Mouse (Mus musculus): ENCODE measurements around the gene Prrt4. TPM values are rescaled to one million over a fixed set of nuclear protein-coding genes. Genes with fewer than 3 reads are reported as not detected.
"Not testable (repeated sequence)": the region's sequence is repeated elsewhere in the genome, so short reads cannot be mapped to it uniquely, and the experiment has no call there.

Prrt4 gene
- polyA plus RNA-seq (2014; fragmentation: Nextera tagmentation; extraction: Ambion mirVana): 0.67 and 0.95 TPM in 2 replicates

DNA sequence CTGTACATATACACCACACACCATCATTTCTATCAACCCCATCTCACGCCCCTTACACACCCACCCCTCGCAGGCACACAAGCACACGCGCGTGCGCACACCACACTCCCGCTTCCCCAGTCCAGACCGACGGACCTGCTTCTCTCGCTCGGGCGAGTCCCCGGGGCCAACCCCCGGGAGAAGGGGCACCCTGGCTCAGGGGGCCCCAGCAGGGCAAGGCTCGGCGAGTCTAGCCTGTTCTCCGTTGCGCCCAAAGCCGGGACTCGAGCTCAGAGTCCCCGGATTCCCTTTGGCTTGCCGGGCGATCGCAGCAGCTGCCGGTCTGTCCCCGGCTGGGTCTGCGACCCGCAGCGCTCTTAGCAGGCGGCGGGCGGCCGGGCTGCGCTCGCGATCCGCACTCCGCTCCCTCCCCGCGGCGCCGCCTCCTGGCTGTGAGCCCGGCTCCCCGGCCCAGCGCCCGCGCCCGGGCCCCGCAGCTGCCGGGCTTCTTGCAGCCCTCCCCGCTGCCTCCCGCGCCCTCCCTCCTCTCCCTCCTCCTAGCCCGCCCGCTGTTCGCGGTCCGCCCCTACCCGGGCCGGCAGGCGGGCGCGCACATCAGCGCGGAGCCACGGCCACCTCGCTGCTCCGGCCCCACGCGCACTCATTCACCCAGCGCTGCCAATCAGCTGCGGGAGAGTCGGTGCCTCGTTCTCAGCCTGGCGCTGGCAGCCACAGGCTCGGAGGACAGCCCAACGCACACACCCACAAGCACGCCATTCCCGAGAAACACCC, at the start of gene Prrt4:
Gene Prrt4, minus strand, starts transcription at position 697 of the 771 bp plus-strand sequence.
- peak within 1 kb of the TSS; percentile 62 for H3K4me3 ChIP-seq (ENCODE audit: low read depth, low read length)
- H3K4me1 ChIP-seq (replicated peaks; ENCODE audit: control insufficient read depth, insufficient read depth, low read length): peaks cover 3% of the 10 kb centered on the region; the same call in 1 of the 2 replicates
- ATAC-seq (replicated peaks; ENCODE audit: low FRiP score): peak; percentile 80
- peak; percentile 82 for DNase-seq (ENCODE audit: low spot score)
- no peaks in the 10 kb centered on the region for H3K36me3 ChIP-seq (ENCODE audit: control insufficient read depth, insufficient read depth, low read length)
- peaks cover 10% of the 10 kb centered on the region for H3K27me3 ChIP-seq (ENCODE audit: control insufficient read depth, insufficient read depth, low read length)
- H3K9me3 ChIP-seq (ENCODE audit: control insufficient read depth, low read length): no peaks in the 10 kb centered on the region
- peak within 1 kb of the TSS; percentile 91 for H3K4me2 ChIP-seq (ENCODE audit: low read depth, low read length, severe bottlenecking)
- peak within 1 kb of the TSS; percentile 79 for H3K9ac ChIP-seq (ENCODE audit: low read length)
- 1% methylated on average over 66 of the region's 79 CpGs for WGBS
- H3K27ac ChIP-seq (ENCODE audit: low read depth, low read length): no peak within 1 kb of the TSS

DNA sequence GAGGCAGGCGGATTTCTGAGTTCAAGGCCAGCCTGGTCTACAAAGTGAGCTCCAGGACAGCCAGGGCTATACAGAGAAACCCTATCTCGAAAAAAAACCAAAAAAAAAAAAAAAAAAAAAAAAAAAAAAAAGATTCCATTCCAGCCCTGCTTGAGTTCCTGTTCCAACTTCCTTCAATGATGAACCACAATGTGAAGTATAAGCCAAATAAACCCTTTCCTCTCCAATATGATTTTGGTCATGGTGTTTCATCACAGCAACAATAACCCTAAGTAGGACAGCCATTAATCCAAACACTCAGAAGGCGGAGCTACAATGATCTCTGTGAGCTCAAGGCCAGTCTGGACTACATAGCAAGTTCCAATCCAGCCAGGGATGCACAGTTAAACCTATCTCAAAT, 38.3 kb upstream of the Prrt4 start:
- not testable (repeated sequence) for H3K4me2 ChIP-seq (ENCODE audit: low read depth, low read length, severe bottlenecking); ATAC-seq (replicated peaks; ENCODE audit: low FRiP score); DNase-seq (ENCODE audit: low spot score); H3K9me3 ChIP-seq (ENCODE audit: control insufficient read depth, low read length); H3K4me3 ChIP-seq (ENCODE audit: low read depth, low read length); H3K9ac ChIP-seq (ENCODE audit: low read length); H3K36me3 ChIP-seq (ENCODE audit: control insufficient read depth, insufficient read depth, low read length); H3K27ac ChIP-seq (ENCODE audit: low read depth, low read length)
- peaks cover 21% of the 10 kb centered on the region for H3K27me3 ChIP-seq (ENCODE audit: control insufficient read depth, insufficient read depth, low read length)
- 87% methylated on average over 1 of the region's 3 CpGs for WGBS
- H3K4me1 ChIP-seq (replicated peaks; ENCODE audit: control insufficient read depth, insufficient read depth, low read length): peaks cover 18% of the 10 kb centered on the region

DNA sequence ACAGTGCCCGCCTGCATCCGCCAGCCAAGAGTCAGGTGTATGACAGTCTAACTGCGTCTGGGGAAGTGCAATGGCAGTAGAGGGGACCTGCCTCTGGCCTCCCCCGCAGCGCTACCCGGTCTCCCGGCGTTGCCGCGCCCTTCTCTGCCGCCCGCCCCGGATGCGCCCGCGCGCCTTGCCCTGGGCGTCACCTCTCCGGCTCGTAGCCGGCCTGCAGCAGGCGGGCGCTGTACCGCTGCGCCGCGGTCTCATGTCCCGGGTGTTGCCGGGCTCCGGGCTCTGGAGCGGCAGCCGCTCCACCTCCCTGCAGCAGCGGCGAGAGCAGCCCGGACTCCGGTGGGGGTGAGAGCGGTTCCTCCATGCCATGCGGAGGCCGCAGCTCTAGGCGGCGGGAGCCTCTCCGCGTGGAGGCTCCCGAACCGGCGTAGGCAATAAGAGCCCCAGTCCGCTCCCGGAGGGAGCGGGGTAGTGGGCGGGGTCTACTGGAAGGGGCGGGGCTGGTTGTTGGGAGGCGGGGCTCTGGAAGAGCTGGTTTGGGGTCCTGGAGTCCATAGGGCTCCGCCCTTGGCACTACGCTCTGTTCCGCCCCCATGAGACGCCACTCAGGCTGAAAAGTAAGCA, 36.6 kb upstream of the Prrt4 start, which contains the start of gene Impdh1:
Gene Impdh1, minus strand, starts transcription at position 484 of the 621 bp plus-strand sequence.
- Histone ChIP-seq H3K4me1 (replicated peaks; ENCODE audit: control insufficient read depth, insufficient read depth, low read length) (peaks cover 26% of the 10 kb centered on the region), H3K4me2 (ENCODE audit: low read depth, low read length, severe bottlenecking) (peak within 1 kb of the TSS; percentile 96), H3K27me3 (ENCODE audit: control insufficient read depth, insufficient read depth, low read length) (peaks cover 21% of the 10 kb centered on the region), H3K27ac (ENCODE audit: low read depth, low read length) (no peak within 1 kb of the TSS), H3K4me3 (ENCODE audit: low read depth, low read length) (peak within 1 kb of the TSS; percentile 67), H3K9me3 (ENCODE audit: control insufficient read depth, low read length) (no peaks in the 10 kb centered on the region), H3K9ac (ENCODE audit: low read length) (peak within 1 kb of the TSS; percentile 65), H3K36me3 (ENCODE audit: control insufficient read depth, insufficient read depth, low read length) (no peaks in the 10 kb centered on the region)
- ATAC-seq (replicated peaks; ENCODE audit: low FRiP score): peak; percentile 84
- peak; percentile 92 for DNase-seq (ENCODE audit: low spot score)
- under 1% methylated on average over 56 of the region's 56 CpGs for WGBS

DNA sequence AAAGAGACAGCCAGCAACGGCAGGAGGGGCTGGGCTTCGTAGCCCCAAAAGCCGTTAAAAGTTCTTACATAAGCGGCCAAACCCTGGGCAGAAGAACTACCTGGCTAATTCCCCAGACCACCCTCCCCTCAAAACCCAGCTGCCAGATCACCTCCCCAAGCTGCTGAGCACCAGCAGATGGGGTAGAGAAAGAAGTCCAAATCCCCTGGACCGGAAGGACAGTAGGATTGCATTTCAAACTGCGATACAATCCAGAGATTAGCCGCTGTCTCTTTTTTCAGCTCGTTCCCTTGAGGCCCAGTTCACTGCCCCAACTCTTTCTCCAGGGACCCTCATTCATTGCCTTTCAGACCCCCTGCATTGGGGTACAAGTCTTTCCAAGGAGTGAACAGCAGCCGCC, 35.8 kb upstream of the Prrt4 start:
- 8% methylated on average over 9 of the region's 9 CpGs for WGBS
- H3K4me2 ChIP-seq (ENCODE audit: low read depth, low read length, severe bottlenecking): peak overlapping the region; percentile 96
- DNase-seq (ENCODE audit: low spot score) (no peak), ATAC-seq (replicated peaks; ENCODE audit: low FRiP score) (no peak)
- H3K4me1 ChIP-seq (replicated peaks; ENCODE audit: control insufficient read depth, insufficient read depth, low read length): peaks cover 26% of the 10 kb centered on the region
- peak overlapping the region; percentile 65 for H3K9ac ChIP-seq (ENCODE audit: low read length)
- H3K9me3 ChIP-seq (ENCODE audit: control insufficient read depth, low read length): no peaks in the 10 kb centered on the region
- H3K27ac ChIP-seq (ENCODE audit: low read depth, low read length): no peak overlapping the region
- H3K27me3 ChIP-seq (ENCODE audit: control insufficient read depth, insufficient read depth, low read length): peaks cover 21% of the 10 kb centered on the region
- H3K4me3 ChIP-seq (ENCODE audit: low read depth, low read length): peak overlapping the region; percentile 67
- H3K36me3 ChIP-seq (ENCODE audit: control insufficient read depth, insufficient read depth, low read length): no peaks in the 10 kb centered on the region

DNA sequence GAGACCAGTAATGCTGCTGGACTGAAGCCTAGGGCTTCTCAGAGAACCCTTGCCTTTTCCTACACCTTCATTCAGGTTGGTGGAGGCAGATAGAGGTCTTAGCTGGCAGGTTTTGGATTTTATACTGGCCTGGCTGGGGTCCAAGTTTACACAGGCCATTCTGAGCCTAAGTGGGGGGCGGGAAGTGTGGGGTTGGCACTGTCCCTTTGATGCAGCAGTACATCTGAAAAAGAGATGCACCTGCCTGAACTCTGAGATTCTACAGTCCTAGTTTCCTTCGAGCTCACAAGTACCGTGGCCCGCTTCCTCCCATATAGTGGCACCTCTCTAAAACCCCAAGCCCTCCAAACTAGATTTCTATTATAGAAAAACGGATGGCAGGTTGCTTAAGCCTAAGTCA, 35.4 kb upstream of the Prrt4 start:
- Histone ChIP-seq H3K36me3 (ENCODE audit: control insufficient read depth, insufficient read depth, low read length) (no peaks in the 10 kb centered on the region), H3K9ac (ENCODE audit: low read length) (peak overlapping the region; percentile 5; the same call in 1 of the 2 replicates), H3K27ac (ENCODE audit: low read depth, low read length) (no peak overlapping the region), H3K4me1 (replicated peaks; ENCODE audit: control insufficient read depth, insufficient read depth, low read length) (peaks cover 26% of the 10 kb centered on the region), H3K4me2 (ENCODE audit: low read depth, low read length, severe bottlenecking) (peak overlapping the region; percentile 96), H3K4me3 (ENCODE audit: low read depth, low read length) (no peak overlapping the region), H3K9me3 (ENCODE audit: control insufficient read depth, low read length) (no peaks in the 10 kb centered on the region), H3K27me3 (ENCODE audit: control insufficient read depth, insufficient read depth, low read length) (peaks cover 21% of the 10 kb centered on the region)
- 32% methylated on average over 5 of the region's 5 CpGs for WGBS
- no peak for DNase-seq (ENCODE audit: low spot score)
- ATAC-seq (replicated peaks; ENCODE audit: low FRiP score): no peak

DNA sequence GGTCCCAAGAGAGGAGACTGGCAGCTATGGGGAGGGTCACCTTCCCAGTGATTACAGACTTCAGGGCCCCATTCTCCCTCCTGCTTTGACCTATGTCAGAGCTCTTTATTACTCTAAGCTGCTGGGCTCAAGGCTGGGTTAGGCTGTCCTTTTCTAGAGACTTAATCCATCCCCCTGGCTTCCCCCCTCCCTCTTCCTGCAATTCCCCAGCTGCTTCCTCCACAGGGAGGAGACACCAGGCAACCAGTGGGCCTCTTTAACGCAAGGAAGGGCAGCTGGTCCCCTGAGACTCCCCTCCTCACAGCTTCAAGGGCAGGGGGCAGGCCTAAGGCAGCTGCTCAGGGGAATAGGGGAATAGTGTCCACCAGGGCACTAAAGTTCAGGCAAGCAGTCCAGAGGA, 34.9 kb upstream of the Prrt4 start:
- Histone ChIP-seq H3K4me3 (ENCODE audit: low read depth, low read length) (no peak overlapping the region), H3K36me3 (ENCODE audit: control insufficient read depth, insufficient read depth, low read length) (no peaks in the 10 kb centered on the region), H3K27ac (ENCODE audit: low read depth, low read length) (no peak overlapping the region), H3K4me2 (ENCODE audit: low read depth, low read length, severe bottlenecking) (no peak overlapping the region), H3K4me1 (replicated peaks; ENCODE audit: control insufficient read depth, insufficient read depth, low read length) (peaks cover 26% of the 10 kb centered on the region), H3K27me3 (ENCODE audit: control insufficient read depth, insufficient read depth, low read length) (peaks cover 21% of the 10 kb centered on the region), H3K9ac (ENCODE audit: low read length) (no peak overlapping the region), H3K9me3 (ENCODE audit: control insufficient read depth, low read length) (no peaks in the 10 kb centered on the region)
- DNase-seq (ENCODE audit: low spot score) (no peak), ATAC-seq (replicated peaks; ENCODE audit: low FRiP score) (no peak)
- 0% methylated on average over 1 of the region's 1 CpGs for WGBS

DNA sequence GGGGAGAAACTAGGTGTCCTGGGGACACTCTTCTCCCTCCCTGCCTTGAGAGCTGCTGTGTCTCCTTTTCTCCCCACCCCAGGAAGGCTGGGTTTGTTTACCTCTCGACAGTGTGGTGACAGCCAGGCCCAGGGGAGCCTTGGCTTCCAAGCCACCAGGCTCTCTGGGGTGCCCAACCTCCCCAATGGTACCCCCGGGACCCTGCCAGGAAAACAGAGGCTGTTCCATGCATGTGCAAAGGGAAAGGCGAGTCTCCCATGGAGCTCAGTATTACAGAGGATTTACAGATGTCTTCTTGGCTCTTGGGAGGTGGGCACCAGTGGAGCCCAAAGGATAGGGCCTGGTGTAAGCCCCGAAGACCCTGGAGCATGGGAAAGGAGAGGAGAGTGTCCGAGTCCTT, 34.1 kb upstream of the Prrt4 start:
- WGBS: 52% methylated on average over 5 of the region's 5 CpGs
- no peak for ATAC-seq (replicated peaks; ENCODE audit: low FRiP score)
- Histone ChIP-seq H3K4me1 (replicated peaks; ENCODE audit: control insufficient read depth, insufficient read depth, low read length) (peaks cover 26% of the 10 kb centered on the region), H3K27me3 (ENCODE audit: control insufficient read depth, insufficient read depth, low read length) (peaks cover 21% of the 10 kb centered on the region), H3K9ac (ENCODE audit: low read length) (no peak overlapping the region), H3K4me2 (ENCODE audit: low read depth, low read length, severe bottlenecking) (no peak overlapping the region), H3K36me3 (ENCODE audit: control insufficient read depth, insufficient read depth, low read length) (no peaks in the 10 kb centered on the region), H3K9me3 (ENCODE audit: control insufficient read depth, low read length) (no peaks in the 10 kb centered on the region), H3K4me3 (ENCODE audit: low read depth, low read length) (no peak overlapping the region), H3K27ac (ENCODE audit: low read depth, low read length) (no peak overlapping the region)
- DNase-seq (ENCODE audit: low spot score): no peak

DNA sequence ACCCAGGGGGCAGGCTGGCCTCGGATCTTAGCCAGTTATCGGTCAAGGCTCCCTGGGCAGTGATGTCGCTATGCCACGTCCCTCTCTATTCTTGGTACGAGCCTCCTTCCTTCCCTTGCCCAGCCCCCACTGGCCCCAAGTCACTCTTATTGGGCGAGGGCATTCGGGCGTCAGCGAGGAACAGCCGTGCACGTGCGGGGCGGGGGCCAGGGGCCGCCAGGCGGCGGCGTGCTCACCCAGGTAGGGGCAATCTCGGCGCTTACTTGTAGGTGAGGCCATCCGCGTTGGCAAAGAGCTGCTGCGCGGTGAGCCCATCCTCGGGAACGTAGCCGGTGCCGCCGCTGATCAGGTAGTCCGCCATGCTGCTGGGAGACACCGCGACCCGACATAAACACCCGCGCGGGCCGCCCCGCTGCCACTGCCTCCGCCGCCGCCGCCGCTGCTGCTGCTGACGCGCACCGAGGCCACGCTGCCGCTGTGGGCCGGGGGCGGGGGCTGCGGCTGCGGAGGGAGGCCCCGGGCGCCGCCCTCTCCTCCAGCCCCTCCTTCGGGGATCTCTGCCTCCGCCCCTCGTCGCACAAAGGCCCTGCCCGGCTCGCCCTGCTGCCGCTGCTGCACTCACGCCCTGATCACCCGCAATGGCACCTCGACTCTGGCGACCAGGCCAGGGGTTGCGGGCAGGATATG, 32.6 kb upstream of the Prrt4 start:
- peaks cover 21% of the 10 kb centered on the region for H3K27me3 ChIP-seq (ENCODE audit: control insufficient read depth, insufficient read depth, low read length)
- H3K4me3 ChIP-seq (ENCODE audit: low read depth, low read length): peak overlapping the region; percentile 59
- DNase-seq (ENCODE audit: low spot score) (peak; percentile 90), ATAC-seq (replicated peaks; ENCODE audit: low FRiP score) (peak; percentile 85)
- H3K4me2 ChIP-seq (ENCODE audit: low read depth, low read length, severe bottlenecking): peak overlapping the region; percentile 94
- H3K9me3 ChIP-seq (ENCODE audit: control insufficient read depth, low read length): no peaks in the 10 kb centered on the region
- under 1% methylated on average over 48 of the region's 66 CpGs for WGBS
- peak overlapping the region; percentile 73 for H3K9ac ChIP-seq (ENCODE audit: low read length)
- H3K4me1 ChIP-seq (replicated peaks; ENCODE audit: control insufficient read depth, insufficient read depth, low read length): peaks cover 26% of the 10 kb centered on the region
- no peak overlapping the region; the same call in 1 of the 2 replicates for H3K27ac ChIP-seq (ENCODE audit: low read depth, low read length)
- H3K36me3 ChIP-seq (ENCODE audit: control insufficient read depth, insufficient read depth, low read length): no peaks in the 10 kb centered on the region

All from forebrain, embryonic 11.5 days (tissue).